Mouse (Mus musculus): ENCODE measurements around the gene Ubtd2. TPM values are rescaled to one million over a fixed set of nuclear protein-coding genes. Genes with fewer than 3 reads are reported as not detected.
A peak's percentile ranks its signal among the peaks of the same experiment; 100 is the strongest.

Gene Ubtd2
- polyA plus RNA-seq, 1 experiment from 2014 or later, result 3.2 TPM

- no peaks in the 10 kb centered on the region for H3K9me3 ChIP-seq (ENCODE audit: low read length)
- TF ChIP-seq EP300 (IDR thresholded peaks at IDR 0.05; ENCODE audit: low read depth), result 0 out of 2 replicates have a peak, but pooled peaks have one; percentile 16
- TF ChIP-seq CTCF (IDR thresholded peaks at IDR 0.05; ENCODE audit: low read depth), result peak; percentile 38
- 19% methylated on average over 2 of the region's 3 CpGs for WGBS (ENCODE audit: insufficient replicate concordance)
- peak overlapping the region; percentile 40 for H3K9ac ChIP-seq (replicated peaks)
- peak overlapping the region; percentile 93 for H3K27ac ChIP-seq (ENCODE audit: low read depth)
- peak overlapping the region; percentile 23 for H3K4me3 ChIP-seq (ENCODE audit: low read depth, low read length)
- ATAC-seq (peak; percentile 88), DNase-seq (peak; percentile 84)
- peaks cover 58% of the 10 kb centered on the region for H3K4me1 ChIP-seq (ENCODE audit: insufficient read depth)
- no peaks in the 10 kb centered on the region for H3K27me3 ChIP-seq (ENCODE audit: insufficient read depth, low read length)
- H3K4me2 ChIP-seq (ENCODE audit: low read depth, low read length), result peak overlapping the region; percentile 62
- H3K36me3 ChIP-seq (replicated peaks; ENCODE audit: insufficient read depth, low read length), result peaks cover 6% of the 10 kb centered on the region; the same call in 1 of the 2 replicates
Measured at GRCm38 (mm10) chr11:32542687-32543411, 87.7 kb downstream of the Ubtd2 start.

- TF ChIP-seq EP300 (IDR thresholded peaks at IDR 0.05; ENCODE audit: low read depth) (no peak), CTCF (IDR thresholded peaks at IDR 0.05; ENCODE audit: low read depth) (no peak)
- Histone ChIP-seq H3K4me2 (ENCODE audit: low read depth, low read length) (no peak overlapping the region), H3K27ac (ENCODE audit: low read depth) (peak overlapping the region; percentile 93)
Measured at GRCm38 (mm10) chr11:32544041-32544440, 88.9 kb downstream of the Ubtd2 start.

GRCm38 (mm10) chr11:32544497-32544896 lies 89.3 kb downstream of the Ubtd2 start:
- Histone ChIP-seq H3K27me3 (ENCODE audit: insufficient read depth, low read length) (no peaks in the 10 kb centered on the region), H3K9me3 (ENCODE audit: low read length) (no peaks in the 10 kb centered on the region), H3K4me3 (ENCODE audit: low read depth, low read length) (no peak overlapping the region), H3K36me3 (replicated peaks; ENCODE audit: insufficient read depth, low read length) (peaks cover 6% of the 10 kb centered on the region; the same call in 1 of the 2 replicates), H3K4me1 (ENCODE audit: insufficient read depth) (peaks cover 44% of the 10 kb centered on the region), H3K27ac (ENCODE audit: low read depth) (no peak overlapping the region), H3K9ac (replicated peaks) (no peak overlapping the region), H3K4me2 (ENCODE audit: low read depth, low read length) (no peak overlapping the region)
- WGBS (ENCODE audit: insufficient replicate concordance), result 85% methylated on average over 5 of the region's 5 CpGs
- ATAC-seq (no peak), DNase-seq (no peak)
- TF ChIP-seq EP300 (IDR thresholded peaks at IDR 0.05; ENCODE audit: low read depth), result no peak
- no peak for TF ChIP-seq CTCF (IDR thresholded peaks at IDR 0.05; ENCODE audit: low read depth)

More at GRCm38 (mm10) chr11:32544041-32544440, 88.9 kb downstream of the Ubtd2 start:
- Histone ChIP-seq H3K9me3 (ENCODE audit: low read length) (no peaks in the 10 kb centered on the region), H3K27me3 (ENCODE audit: insufficient read depth, low read length) (no peaks in the 10 kb centered on the region), H3K9ac (replicated peaks) (no peak overlapping the region), H3K36me3 (replicated peaks; ENCODE audit: insufficient read depth, low read length) (peaks cover 6% of the 10 kb centered on the region; the same call in 1 of the 2 replicates), H3K4me1 (ENCODE audit: insufficient read depth) (peaks cover 47% of the 10 kb centered on the region), H3K4me3 (ENCODE audit: low read depth, low read length) (no peak overlapping the region)
- ATAC-seq (no peak), DNase-seq (no peak)
- WGBS (ENCODE audit: insufficient replicate concordance), result 67% methylated on average over 6 of the region's 6 CpGs

GRCm38 (mm10) chr11:32545605-32546004 lies 90.4 kb downstream of the Ubtd2 start:
- Histone ChIP-seq H3K27ac (ENCODE audit: low read depth) (no peak overlapping the region), H3K9ac (replicated peaks) (no peak overlapping the region), H3K9me3 (ENCODE audit: low read length) (no peaks in the 10 kb centered on the region), H3K27me3 (ENCODE audit: insufficient read depth, low read length) (no peaks in the 10 kb centered on the region), H3K4me3 (ENCODE audit: low read depth, low read length) (no peak overlapping the region), H3K36me3 (replicated peaks; ENCODE audit: insufficient read depth, low read length) (peaks cover 6% of the 10 kb centered on the region; the same call in 1 of the 2 replicates), H3K4me1 (ENCODE audit: insufficient read depth) (peaks cover 44% of the 10 kb centered on the region), H3K4me2 (ENCODE audit: low read depth, low read length) (no peak overlapping the region)
- no peak for DNase-seq
- WGBS (ENCODE audit: insufficient replicate concordance), result 88% methylated on average over 12 of the region's 12 CpGs
- TF ChIP-seq CTCF (IDR thresholded peaks at IDR 0.05; ENCODE audit: low read depth), result no peak
- no peak for TF ChIP-seq EP300 (IDR thresholded peaks at IDR 0.05; ENCODE audit: low read depth)
- no peak for ATAC-seq

GRCm38 (mm10) chr11:32546483-32546882 lies 91.3 kb downstream of the Ubtd2 start:
- Histone ChIP-seq H3K9ac (replicated peaks) (no peak overlapping the region), H3K9me3 (ENCODE audit: low read length) (no peaks in the 10 kb centered on the region), H3K4me2 (ENCODE audit: low read depth, low read length) (no peak overlapping the region), H3K27me3 (ENCODE audit: insufficient read depth, low read length) (no peaks in the 10 kb centered on the region), H3K4me1 (ENCODE audit: insufficient read depth) (peaks cover 43% of the 10 kb centered on the region), H3K36me3 (replicated peaks; ENCODE audit: insufficient read depth, low read length) (peaks cover 6% of the 10 kb centered on the region; the same call in 1 of the 2 replicates), H3K4me3 (ENCODE audit: low read depth, low read length) (no peak overlapping the region), H3K27ac (ENCODE audit: low read depth) (no peak overlapping the region)
- 75% methylated on average over 5 of the region's 5 CpGs for WGBS (ENCODE audit: insufficient replicate concordance)
- TF ChIP-seq EP300 (IDR thresholded peaks at IDR 0.05; ENCODE audit: low read depth), result no peak
- TF ChIP-seq CTCF (IDR thresholded peaks at IDR 0.05; ENCODE audit: low read depth), result no peak
- no peak for ATAC-seq
- no peak for DNase-seq

GRCm38 (mm10) chr11:32547391-32547947 lies 92.3 kb downstream of the Ubtd2 start:
- H3K4me2 ChIP-seq (ENCODE audit: low read depth, low read length), result no peak overlapping the region
- no peak overlapping the region for H3K9ac ChIP-seq (replicated peaks)
- no peaks in the 10 kb centered on the region for H3K9me3 ChIP-seq (ENCODE audit: low read length)
- 64% methylated on average over 10 of the region's 10 CpGs for WGBS (ENCODE audit: insufficient replicate concordance)
- ATAC-seq, result no peak
- H3K27ac ChIP-seq (ENCODE audit: low read depth), result no peak overlapping the region
- H3K27me3 ChIP-seq (ENCODE audit: insufficient read depth, low read length), result no peaks in the 10 kb centered on the region
- no peak overlapping the region for H3K4me3 ChIP-seq (ENCODE audit: low read depth, low read length)
- peaks cover 6% of the 10 kb centered on the region; the same call in 1 of the 2 replicates for H3K36me3 ChIP-seq (replicated peaks; ENCODE audit: insufficient read depth, low read length)
- DNase-seq, result no peak
- TF ChIP-seq CTCF (IDR thresholded peaks at IDR 0.05; ENCODE audit: low read depth) (no peak), EP300 (IDR thresholded peaks at IDR 0.05; ENCODE audit: low read depth) (no peak)
- peaks cover 39% of the 10 kb centered on the region for H3K4me1 ChIP-seq (ENCODE audit: insufficient read depth)

Data from liver, postnatal 0 days (tissue).